Mouse (Mus musculus): Measurements from ENCODE around the gene Akap2.

- no peak for TF ChIP-seq CTCF (IDR thresholded peaks at IDR 0.05; ENCODE audit: extremely low read depth, insufficient read depth, low read length)
- TF ChIP-seq POLR2A (IDR thresholded peaks at IDR 0.05; ENCODE audit: extremely low read depth, insufficient read depth, low read length), result no peak
Measured at GRCm38 (mm10) chr4:57820839-57821374, 103.5 kb downstream of the Akap2 start.

Data from cortical plate, adult 2 months (tissue).